Mouse (Mus musculus): ENCODE data around the gene Pknox2.

DNA sequence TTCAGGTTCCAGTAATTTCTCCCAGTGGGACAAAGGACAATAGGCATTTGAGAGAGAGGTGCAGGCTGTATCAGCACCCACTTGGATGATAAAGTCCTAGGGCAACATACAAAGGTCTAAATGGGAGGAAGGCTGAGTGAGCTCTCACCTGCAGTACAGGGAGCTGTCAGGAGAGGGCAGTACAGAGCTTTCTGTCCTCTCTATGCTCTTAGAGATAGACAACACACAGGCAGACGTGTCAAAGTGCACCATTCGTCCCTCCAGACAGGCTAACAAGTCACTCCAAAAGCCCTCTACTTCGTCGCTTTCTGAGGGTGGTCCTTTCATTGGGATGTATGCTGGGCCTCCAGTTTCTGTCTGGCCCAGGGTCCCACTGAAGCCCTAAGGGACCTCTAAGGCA is 256.7 kb downstream of the Pknox2 start:
- peak; percentile 62 for TF ChIP-seq CTCF (IDR thresholded peaks at IDR 0.05; ENCODE audit: low read depth)
- TF ChIP-seq EP300 (IDR thresholded peaks at IDR 0.05; ENCODE audit: low read depth): no peak
